Mouse (Mus musculus): ENCODE measurements around the gene Ube4b. TPM values are rescaled to one million over a fixed set of nuclear protein-coding genes. Genes with fewer than 3 reads are reported as not detected.

Ube4b gene
- polyA plus RNA-seq, 1 experiment = 38.0 TPM

DNA sequence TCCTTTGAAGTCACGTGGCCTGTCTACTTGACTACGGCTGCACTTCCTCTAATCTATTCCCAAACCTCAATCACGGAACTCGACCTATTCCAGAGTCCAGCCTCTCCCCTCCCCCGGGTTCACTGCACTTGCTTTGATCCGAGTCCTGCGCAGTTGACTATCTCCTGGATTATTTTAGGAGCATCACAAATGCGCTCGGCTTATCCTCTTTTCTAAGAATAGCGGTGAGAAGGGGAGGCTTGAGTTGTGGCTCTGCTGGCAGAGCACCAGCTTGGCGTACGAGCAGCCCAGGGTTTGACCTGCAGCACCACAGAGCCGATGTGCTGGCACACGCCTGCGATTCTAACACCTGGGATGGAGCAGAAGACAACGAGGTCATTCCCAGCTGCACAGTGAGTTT is 102.8 kb downstream of the Ube4b start:
- TF ChIP-seq CTCF (IDR thresholded peaks at IDR 0.05; ENCODE audit: control insufficient read depth, insufficient read depth, low read length) (no peak), POLR2A (IDR thresholded peaks at IDR 0.05; ENCODE audit: borderline replicate concordance, control insufficient read depth, low read depth, low read length) (no peak)
- peaks cover 2% of the 10 kb centered on the region; the same call in 1 of the 2 replicates for H3K4me1 ChIP-seq (ENCODE audit: control insufficient read depth, insufficient read depth, low read length)
- WGBS = 81% methylated on average over 16 of the region's 16 CpGs

DNA sequence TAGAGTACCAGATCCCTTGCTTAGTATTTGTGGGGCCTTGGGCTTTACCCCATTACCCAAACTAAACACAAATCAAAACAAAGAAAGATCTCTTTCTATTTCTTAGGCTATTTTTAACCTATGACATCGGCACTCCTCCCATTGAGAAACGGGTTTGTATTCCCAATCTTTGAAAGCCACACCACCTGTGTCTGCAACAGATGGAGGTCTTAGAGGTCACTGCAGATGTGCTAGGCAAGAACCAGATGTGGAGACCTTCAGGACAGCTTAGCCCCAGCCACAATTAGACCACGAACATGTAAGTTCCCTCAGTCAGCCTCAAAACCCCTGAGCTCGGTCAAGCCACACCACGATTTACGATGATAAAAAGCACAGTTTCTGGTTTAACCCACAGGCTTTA is 103.8 kb downstream of the Ube4b start:
- H3K4me1 ChIP-seq (ENCODE audit: control insufficient read depth, insufficient read depth, low read length) = peaks cover 2% of the 10 kb centered on the region; the same call in 1 of the 2 replicates
- H3K4me3 ChIP-seq (replicated peaks; ENCODE audit: control insufficient read depth, low read depth, low read length) = no peak overlapping the region
- 23% methylated on average over 6 of the region's 6 CpGs for WGBS
- no peak for TF ChIP-seq CTCF (IDR thresholded peaks at IDR 0.05; ENCODE audit: control insufficient read depth, insufficient read depth, low read length)
- TF ChIP-seq POLR2A (IDR thresholded peaks at IDR 0.05; ENCODE audit: borderline replicate concordance, control insufficient read depth, low read depth, low read length) = no peak
- H3K27ac ChIP-seq (ENCODE audit: control insufficient read depth, insufficient read depth, low read depth, low read length, poor library complexity) = no peak overlapping the region

More for the DNA sequence above, 102.8 kb downstream of the Ube4b start:
- Histone ChIP-seq H3K27ac (ENCODE audit: control insufficient read depth, insufficient read depth, low read depth, low read length, poor library complexity) (no peak overlapping the region), H3K4me3 (replicated peaks; ENCODE audit: control insufficient read depth, low read depth, low read length) (no peak overlapping the region)

DNA sequence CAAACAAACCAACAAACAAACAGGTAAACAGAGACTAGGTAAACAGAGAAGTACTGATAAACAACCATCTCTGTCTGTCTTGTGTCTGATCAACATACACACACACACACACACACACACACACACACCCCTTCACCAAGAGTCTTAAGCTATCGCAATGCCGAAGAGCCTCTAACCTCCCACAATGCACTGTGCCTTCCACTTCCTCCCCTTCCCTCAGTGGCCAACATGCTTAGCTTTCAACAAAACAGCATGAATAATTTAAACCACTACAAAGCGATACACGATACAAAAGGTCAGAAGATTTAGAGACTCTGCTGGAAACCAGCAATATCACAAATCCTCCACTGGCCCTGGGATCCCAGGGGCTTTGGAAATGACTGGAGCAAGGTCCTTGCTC is 104.3 kb downstream of the Ube4b start:
- no peak overlapping the region for H3K4me3 ChIP-seq (replicated peaks; ENCODE audit: control insufficient read depth, low read depth, low read length)
- 40% methylated on average over 4 of the region's 4 CpGs for whole genome bisulfite sequencing
- H3K4me1 ChIP-seq (ENCODE audit: control insufficient read depth, insufficient read depth, low read length) = peaks cover 2% of the 10 kb centered on the region; the same call in 1 of the 2 replicates
- TF ChIP-seq POLR2A (IDR thresholded peaks at IDR 0.05; ENCODE audit: borderline replicate concordance, control insufficient read depth, low read depth, low read length) = no peak
- no peak for TF ChIP-seq CTCF (IDR thresholded peaks at IDR 0.05; ENCODE audit: control insufficient read depth, insufficient read depth, low read length)
- no peak overlapping the region for H3K27ac ChIP-seq (ENCODE audit: control insufficient read depth, insufficient read depth, low read depth, low read length, poor library complexity)

DNA sequence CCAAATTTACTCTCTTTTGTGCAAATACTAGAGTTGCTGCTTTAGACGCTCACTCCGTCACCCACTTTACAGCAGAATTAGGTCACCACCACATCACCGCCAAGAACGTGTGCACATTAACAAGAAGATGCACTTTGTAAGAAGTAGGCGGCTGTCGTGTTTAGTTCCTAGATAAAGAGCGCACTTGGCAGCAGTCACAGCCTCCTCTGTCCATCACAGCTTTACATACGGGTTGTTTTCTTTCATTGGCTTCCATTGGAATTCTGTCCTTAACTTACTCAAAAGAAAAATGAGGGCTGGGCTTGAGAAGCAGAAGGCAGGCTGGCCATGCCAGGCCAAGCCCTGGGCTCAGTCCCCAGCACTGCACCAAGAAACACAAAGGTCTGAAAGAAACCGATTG is 107.5 kb downstream of the Ube4b start:
- no peak for TF ChIP-seq CTCF (IDR thresholded peaks at IDR 0.05; ENCODE audit: control insufficient read depth, insufficient read depth, low read length)
- TF ChIP-seq POLR2A (IDR thresholded peaks at IDR 0.05; ENCODE audit: borderline replicate concordance, control insufficient read depth, low read depth, low read length) = no peak
- H3K4me1 ChIP-seq (ENCODE audit: control insufficient read depth, insufficient read depth, low read length) = peaks cover 2% of the 10 kb centered on the region; the same call in 1 of the 2 replicates
- H3K4me3 ChIP-seq (replicated peaks; ENCODE audit: control insufficient read depth, low read depth, low read length) = no peak overlapping the region
- 77% methylated on average over 9 of the region's 9 CpGs for WGBS
- no peak overlapping the region for H3K27ac ChIP-seq (ENCODE audit: control insufficient read depth, insufficient read depth, low read depth, low read length, poor library complexity)

DNA sequence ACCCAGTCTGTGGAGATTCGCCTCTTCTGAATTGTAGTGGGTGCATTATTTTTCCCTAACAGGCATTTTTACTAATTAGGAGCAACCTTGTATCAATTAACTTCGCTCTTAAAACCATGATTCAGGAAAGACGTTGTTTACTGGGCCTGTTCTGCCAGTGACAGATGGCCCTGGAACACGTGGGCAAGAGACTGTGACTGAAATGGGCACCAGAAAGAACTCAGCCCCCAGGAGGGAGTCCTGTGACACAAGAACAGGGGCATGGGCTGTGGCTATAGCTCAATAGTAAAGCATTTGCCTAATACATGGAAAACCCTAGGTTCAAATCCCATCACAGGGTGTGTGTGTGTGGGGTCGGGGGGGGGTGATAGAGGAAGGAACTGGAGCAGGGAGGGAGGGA is 109.2 kb downstream of the Ube4b start:
- no peak overlapping the region for H3K27ac ChIP-seq (ENCODE audit: control insufficient read depth, insufficient read depth, low read depth, low read length, poor library complexity)
- WGBS = 65% methylated on average over 5 of the region's 5 CpGs
- no peak overlapping the region for H3K4me3 ChIP-seq (replicated peaks; ENCODE audit: control insufficient read depth, low read depth, low read length)
- TF ChIP-seq POLR2A (IDR thresholded peaks at IDR 0.05; ENCODE audit: borderline replicate concordance, control insufficient read depth, low read depth, low read length) = no peak
- TF ChIP-seq CTCF (IDR thresholded peaks at IDR 0.05; ENCODE audit: control insufficient read depth, insufficient read depth, low read length) = no peak
- peaks cover 2% of the 10 kb centered on the region; the same call in 1 of the 2 replicates for H3K4me1 ChIP-seq (ENCODE audit: control insufficient read depth, insufficient read depth, low read length)

DNA sequence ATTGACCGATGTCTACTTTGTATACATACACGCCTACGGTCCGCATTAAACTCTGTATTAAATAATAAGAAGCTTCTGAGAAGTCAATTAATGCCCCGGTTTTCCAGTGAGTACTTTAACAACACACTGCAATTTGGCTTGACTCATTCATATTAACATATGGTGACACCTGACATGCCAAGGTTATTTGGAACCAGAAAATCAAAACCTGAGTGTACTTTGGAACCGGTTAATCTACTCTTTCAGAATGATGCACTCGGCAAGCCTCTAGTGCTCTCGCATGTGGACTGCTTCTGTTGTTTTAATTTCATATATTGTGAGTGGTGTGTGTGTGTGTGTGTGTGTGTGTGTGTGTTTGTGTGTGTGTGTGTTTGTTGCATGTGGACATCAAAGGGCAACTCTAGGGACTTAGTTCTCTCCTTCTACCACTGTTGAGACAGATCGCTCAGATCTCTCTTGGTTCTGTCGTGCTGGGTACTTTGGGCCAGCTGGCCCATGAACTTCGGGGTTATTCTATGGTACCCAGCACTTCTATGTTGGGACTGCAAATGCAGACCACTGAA is 112.2 kb downstream of the Ube4b start:
- TF ChIP-seq CTCF (IDR thresholded peaks at IDR 0.05; ENCODE audit: control insufficient read depth, insufficient read depth, low read length) (no peak), POLR2A (IDR thresholded peaks at IDR 0.05; ENCODE audit: borderline replicate concordance, control insufficient read depth, low read depth, low read length) (no peak)
- no peak overlapping the region for H3K4me3 ChIP-seq (replicated peaks; ENCODE audit: control insufficient read depth, low read depth, low read length)
- no peak overlapping the region for H3K27ac ChIP-seq (ENCODE audit: control insufficient read depth, insufficient read depth, low read depth, low read length, poor library complexity)
- 89% methylated on average over 11 of the region's 11 CpGs for whole genome bisulfite sequencing
- H3K4me1 ChIP-seq (ENCODE audit: control insufficient read depth, insufficient read depth, low read length) = no peaks in the 10 kb centered on the region; the same call in 1 of the 2 replicates

DNA sequence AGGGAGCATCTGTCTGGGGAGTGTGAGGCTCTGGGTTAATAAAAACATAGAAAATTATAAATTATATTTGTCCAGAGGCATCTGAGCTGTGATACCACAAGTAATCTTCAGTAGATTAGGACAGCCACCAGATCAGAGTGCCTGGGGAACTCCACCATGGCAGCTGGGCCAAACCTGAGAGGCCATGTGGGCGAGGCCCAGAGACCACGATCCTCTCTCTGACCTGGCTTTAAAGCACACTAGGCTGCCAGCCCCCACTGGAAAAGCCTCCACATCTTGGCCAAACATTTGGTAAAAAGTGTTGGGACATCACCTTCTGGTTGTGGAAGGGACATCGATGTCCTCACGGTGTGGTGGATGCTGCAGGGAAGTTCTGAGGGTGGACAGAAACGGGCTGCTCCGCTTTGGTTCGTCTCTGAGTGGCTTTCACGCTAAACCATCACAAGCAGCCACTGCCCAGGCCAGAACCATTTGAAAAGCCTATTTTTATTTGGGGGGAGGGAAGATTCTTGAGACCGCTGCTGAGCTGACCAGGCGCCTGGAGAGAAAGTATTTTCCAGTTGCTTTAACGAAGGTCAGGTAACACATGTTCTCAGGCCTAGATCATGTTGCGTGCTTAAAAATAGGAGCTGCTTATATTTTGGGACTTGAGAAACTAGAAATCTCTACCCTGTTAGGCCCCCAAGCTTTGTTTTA is 112.8 kb downstream of the Ube4b start:
- no peak overlapping the region for H3K4me3 ChIP-seq (replicated peaks; ENCODE audit: control insufficient read depth, low read depth, low read length)
- H3K27ac ChIP-seq (ENCODE audit: control insufficient read depth, insufficient read depth, low read depth, low read length, poor library complexity) = no peak overlapping the region
- WGBS = 89% methylated on average over 12 of the region's 12 CpGs
- peaks cover 2% of the 10 kb centered on the region; the same call in 1 of the 2 replicates for H3K4me1 ChIP-seq (ENCODE audit: control insufficient read depth, insufficient read depth, low read length)
- TF ChIP-seq CTCF (IDR thresholded peaks at IDR 0.05; ENCODE audit: control insufficient read depth, insufficient read depth, low read length) = no peak
- TF ChIP-seq POLR2A (IDR thresholded peaks at IDR 0.05; ENCODE audit: borderline replicate concordance, control insufficient read depth, low read depth, low read length) = no peak

DNA sequence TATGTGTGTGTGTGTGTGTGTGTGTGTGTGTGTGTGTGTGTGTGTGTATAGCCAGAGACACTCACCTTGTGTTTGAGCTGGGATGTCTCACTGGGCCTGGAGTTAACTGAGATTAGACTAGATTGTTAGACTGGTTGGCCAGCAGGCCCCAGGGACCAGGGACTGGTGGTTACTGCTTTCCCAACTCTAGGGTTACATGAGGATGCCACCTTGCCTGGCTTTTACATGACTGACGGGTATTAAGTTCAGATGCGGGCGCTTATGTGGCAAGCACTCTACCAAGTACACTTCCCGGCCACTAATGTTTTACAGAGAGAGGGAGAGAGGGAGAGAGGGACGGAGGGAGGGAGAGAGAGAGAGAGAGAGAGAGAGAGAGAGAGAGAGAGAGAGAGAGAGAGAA is 114.6 kb downstream of the Ube4b start:
- TF ChIP-seq CTCF (IDR thresholded peaks at IDR 0.05; ENCODE audit: control insufficient read depth, insufficient read depth, low read length) (no peak), POLR2A (IDR thresholded peaks at IDR 0.05; ENCODE audit: borderline replicate concordance, control insufficient read depth, low read depth, low read length) (no peak)
- H3K27ac ChIP-seq (ENCODE audit: control insufficient read depth, insufficient read depth, low read depth, low read length, poor library complexity) = no peak overlapping the region
- no peak overlapping the region for H3K4me3 ChIP-seq (replicated peaks; ENCODE audit: control insufficient read depth, low read depth, low read length)
- H3K4me1 ChIP-seq (ENCODE audit: control insufficient read depth, insufficient read depth, low read length) = peaks cover 2% of the 10 kb centered on the region; the same call in 1 of the 2 replicates
- WGBS = 75% methylated on average over 5 of the region's 5 CpGs
